Mouse (Mus musculus) mature B cell (primary cell): ENCODE data around the gene Lingo1.

Source experiments
- in situ Hi-C: fragments of 300-500 bp; cut with MboI; formaldehyde crosslinking; loops from 2 replicates; pipeline ENCODE4 v1.14.3; 2019

Gene Lingo1

GRCm38 (mm10) chr9:56727703-56728684 lies 68.3 kb downstream of the Lingo1 start:
- in situ Hi-C loops, result no loop called here

DNA sequence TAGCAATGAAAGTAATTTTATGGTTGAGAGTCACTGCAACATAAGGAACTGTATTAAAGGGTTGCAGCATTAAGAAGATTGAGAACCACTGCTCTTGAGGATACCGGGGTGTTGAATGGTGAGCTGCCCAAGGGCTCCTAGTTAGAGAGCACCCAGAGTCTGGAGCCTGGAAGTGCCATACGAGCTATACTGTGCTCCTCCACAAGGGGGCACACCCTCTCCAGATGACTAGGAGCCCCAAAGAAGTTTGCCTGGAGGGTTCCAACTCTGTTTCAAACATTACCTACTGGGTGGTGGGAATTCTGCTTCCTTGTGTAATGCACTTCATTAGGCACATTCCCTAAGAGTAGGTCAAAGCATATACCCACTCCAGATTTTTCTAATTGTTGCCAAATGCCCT lies 70.5 kb downstream of the Lingo1 start:
- in situ Hi-C loops, result no loop called here

DNA sequence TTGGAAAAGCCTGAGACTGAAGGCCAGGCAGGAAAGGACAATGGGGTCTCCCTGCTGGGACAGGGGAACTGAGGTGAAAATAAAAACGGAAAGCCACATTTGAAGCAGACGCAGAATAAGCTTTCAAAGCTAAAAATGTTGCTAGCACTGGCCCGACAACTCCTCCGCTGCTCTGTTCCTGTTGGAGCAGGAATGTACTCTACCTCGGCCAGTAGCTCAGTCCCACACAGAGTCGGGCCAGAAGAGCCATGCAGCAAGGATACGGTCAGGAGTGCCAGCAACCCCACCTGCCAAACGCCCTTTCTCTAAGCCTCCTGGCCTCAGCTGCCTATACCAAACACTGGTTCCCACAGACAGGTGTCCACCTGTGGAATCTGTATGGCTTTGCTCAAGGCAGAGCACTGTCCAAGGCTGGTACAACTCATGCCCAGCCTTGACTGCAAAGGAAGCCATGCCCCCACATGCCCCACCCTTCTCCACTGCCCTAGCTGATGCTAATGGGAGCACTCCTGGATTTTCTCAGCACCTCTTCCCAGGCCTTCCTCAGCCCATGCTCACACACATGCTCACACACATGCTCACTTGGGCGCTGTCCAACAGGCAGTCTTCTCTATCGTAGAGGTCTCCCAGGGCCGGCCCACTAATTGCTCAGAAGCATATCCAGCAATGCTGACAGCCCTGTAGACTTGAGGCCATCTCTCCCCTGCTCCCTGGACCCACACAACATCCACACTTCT lies 74.0 kb downstream of the Lingo1 start:
- in situ Hi-C loops, result no loop called here

DNA sequence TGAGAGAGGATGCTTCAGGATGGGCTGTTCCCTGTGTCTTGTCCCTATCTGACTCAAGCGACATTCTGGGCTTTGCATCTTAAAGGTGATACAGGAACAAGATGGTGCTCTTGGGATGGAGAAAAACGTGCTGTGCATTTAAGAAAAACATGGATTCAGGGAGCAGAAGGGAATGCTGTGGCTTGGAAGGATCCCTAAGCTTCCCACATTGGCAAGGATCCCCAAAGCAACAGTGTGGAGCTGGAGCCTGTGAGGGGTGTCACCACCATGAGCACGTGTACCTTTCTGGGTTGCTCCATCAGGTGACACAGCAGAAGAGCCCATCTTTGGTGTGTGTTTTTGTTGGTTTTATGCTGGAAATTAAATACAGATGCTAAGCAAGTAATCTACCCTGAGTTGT lies 77.3 kb downstream of the Lingo1 start:
- in situ Hi-C loops, result no loop called here

GRCm38 (mm10) chr9:56716565-56716964 lies 79.7 kb downstream of the Lingo1 start:
- in situ Hi-C loops, result no loop called here

DNA sequence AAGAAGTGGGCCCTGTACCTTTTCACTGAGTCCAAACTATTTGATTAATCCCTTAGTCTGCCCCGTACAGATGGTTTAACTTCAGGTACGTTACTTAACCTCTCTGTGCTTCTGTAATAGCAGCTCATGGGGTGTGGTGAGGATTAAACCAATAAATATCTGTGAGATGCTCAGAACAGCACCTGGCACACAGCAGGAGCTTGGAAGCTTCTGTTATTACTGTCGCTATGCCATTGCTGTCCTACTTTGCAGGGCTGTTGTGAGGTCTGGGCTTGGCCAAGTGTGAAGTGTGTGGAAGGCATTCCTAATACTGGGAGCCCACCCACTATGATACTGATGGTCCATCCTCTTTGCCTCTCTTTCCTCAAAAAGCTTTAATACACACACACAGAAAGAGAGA lies 80.2 kb downstream of the Lingo1 start:
- in situ Hi-C loops, result no loop called here

GRCm38 (mm10) chr9:56714391-56714790 lies 81.9 kb downstream of the Lingo1 start:
- in situ Hi-C loops, result no loop called here

DNA sequence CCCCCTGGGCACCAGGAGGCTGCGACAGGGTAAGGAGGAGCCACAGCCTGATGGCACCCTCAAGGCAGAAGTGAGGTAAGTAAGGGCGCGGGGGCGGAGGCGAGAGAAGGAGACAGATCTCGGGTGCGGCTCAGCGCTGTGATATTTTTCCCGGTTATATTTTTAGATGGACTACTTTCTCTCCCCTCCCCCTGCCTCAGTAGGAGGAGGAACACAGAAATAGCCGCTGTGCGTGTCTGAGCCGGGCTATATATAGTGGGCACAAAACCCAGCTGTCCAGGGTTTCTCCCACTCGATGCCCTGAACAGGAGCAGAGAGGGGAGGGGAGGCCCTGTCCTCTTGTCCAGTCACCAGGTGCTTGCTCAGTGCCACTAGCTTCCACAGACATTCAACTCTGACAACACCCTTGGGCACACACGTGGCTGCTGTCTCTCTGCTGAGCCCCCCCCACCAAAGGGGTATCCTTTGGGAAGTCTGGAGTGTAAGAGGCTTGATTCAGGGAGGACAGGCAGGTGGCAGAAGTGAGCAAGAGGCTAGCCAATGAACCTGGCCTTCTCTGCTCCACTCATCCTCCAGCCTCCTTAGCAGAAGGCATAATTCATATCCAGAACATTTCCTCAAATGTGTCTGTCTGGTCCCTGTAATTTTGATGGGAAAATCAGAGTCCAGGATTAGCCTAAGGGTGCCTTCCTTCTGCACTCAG lies 83.5 kb downstream of the Lingo1 start:
- in situ Hi-C loops, result no loop called here

DNA sequence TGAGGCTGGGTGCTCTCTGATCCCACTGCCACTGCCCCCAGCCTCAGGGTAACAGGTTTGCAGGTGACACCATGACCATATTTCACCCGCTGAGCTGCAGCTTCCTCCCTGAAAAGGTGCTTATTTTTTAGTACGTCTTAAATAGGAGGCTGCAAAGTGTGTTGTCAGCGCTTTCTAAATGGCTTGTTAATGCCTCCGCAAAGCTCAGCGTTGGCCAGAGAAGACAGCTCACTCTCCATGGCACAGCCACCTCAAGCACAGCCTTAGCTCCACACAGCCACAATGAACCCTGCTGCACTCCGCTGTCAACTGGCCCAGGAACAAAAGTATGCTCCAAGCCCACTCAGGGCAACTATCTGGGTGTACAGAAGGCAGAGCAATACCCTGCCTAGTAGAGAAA lies 85.3 kb downstream of the Lingo1 start:
- in situ Hi-C loops, result no loop called here

DNA sequence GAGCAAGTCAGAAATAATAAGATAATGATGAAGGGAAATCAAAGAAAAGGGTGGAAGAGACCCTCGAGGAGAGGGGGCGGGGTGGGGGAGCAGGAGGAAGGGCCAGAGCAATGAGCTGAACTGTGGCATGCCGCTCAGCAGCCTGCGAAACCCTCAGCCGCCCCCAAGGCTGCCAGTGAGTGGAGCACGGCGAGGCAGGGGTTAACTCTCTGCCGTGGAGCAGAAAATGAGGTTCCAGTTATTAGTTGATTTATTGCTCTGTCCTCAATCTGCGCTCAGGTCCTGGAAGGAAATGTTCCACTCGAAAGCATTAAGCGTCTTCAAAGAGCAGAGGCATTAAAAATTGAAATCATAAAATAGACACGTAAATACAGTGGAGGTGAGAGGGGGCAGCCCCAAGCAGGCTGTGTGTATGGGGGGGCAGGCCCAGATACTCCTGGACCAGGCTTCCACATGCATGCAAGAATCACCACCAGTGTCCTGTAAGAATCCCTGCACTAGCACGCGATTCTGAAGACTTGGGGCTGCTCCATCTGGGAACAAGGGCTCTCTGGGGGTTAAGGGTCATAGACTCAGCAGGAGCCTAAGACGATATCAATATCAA lies 89.7 kb downstream of the Lingo1 start:
- in situ Hi-C loops, result no loop called here

GRCm38 (mm10) chr9:56701394-56701793 lies 94.9 kb downstream of the Lingo1 start:
- in situ Hi-C loops, result no loop called here

DNA sequence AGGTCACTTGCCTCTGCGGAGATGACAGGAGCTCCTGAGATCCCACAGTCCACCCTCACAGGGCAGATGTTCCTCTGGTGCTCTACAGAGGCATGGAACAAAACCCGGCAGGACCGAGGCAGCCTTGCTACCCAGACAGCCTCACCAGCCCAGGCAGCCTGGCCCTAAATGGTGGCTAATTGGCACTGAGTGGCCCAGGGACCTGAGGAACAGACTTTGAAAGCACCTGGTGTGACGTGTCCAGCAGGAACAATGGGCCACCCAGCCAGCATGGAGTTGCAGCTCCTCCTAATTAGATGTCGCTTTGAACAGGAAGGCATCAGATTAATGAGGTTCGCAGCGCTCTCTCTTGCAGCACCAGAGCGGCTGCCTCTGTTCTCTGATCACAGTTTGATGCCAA lies 95.4 kb downstream of the Lingo1 start:
- in situ Hi-C loops, result no loop called here

DNA sequence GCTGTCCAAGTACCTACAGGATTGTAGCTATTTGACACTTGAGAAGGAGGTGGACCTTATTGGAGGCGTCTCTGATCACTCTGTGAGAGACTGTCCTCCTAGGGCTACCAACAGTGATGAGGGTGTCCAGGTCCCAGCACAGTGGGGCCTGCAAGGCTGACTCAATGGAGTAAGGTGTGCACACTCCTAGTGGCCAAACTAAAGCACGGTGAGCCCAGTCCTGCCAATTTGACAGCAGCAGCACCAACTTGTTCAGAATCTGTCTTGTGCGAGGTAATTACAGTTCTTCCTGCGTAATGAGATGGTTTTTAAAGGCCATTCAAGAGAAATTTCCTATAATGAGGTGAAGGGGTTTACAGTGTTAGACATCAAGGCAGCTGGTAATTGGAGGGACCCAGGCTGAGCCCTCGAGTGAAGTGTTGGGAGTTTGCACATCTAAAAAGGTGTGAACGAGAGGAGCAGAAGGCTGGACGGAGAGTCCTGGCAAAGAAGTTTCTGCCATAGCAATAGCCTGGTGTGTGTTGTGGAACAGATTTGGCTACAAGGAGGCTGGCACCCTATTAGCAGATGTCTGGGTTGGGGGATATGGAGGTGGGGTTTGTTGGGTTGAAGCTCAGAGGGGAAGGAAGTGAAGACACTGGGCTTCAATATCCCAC lies 97.4 kb downstream of the Lingo1 start:
- in situ Hi-C loops, result no loop called here

DNA sequence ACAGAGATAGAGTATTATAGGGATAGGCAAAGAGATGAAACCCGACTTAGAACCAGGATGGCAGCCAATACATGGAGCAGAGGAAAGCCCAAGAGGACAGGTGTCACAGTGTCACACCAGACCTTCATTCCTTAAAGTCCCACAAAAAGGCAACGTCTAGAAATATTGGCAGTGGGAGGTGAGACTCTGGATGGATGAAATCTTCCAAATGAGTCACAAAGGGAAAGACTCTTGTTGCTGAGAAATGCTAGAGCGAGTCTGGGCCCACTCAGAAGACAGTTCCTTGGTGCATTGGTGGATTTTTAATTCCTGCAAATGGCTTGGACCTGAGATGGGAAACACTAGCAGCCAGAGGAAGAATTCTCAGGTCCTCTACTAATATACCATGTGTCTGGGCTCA lies 102.2 kb downstream of the Lingo1 start:
- in situ Hi-C loops, result no loop called here

DNA sequence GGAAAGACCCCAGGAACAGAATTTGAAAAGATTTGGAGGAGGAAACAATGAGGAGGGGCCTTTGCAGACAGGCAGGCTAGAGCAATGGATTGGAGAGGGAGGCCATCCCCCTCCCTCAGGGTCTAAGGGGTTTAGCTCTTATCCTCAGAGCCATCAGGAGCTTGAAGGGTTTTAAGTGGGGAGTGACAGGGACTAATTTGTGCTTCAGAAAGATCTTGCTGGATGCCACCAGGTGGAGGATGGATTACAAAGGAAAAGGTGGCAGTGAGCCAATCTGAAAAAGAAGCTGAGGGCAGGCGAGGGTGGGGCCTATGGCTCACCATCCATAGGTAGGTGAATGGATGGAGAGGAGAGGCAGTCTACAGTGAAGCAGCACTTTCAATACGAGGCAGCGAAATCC lies 105.0 kb downstream of the Lingo1 start:
- in situ Hi-C loops, result no loop called here

DNA sequence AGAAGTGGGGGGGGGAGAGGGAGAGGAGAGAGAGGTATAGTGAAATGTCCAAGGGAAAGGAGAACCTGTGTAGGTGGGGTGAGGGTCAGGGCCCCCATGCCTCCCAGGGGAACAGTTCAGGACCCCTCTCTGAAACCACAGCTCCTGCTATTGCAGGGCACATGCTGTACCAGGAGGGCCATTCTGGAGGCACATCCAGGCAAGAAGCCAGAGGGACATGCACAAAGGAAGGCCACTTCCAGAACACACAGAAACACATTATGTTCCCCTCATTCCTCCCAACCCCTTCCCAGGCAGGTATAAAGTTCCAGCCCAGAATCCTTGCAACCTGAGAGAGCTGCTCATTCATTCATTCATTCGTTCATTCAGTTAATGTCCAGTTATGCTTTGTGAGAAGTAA lies 105.6 kb downstream of the Lingo1 start:
- in situ Hi-C loops, result no loop called here

DNA sequence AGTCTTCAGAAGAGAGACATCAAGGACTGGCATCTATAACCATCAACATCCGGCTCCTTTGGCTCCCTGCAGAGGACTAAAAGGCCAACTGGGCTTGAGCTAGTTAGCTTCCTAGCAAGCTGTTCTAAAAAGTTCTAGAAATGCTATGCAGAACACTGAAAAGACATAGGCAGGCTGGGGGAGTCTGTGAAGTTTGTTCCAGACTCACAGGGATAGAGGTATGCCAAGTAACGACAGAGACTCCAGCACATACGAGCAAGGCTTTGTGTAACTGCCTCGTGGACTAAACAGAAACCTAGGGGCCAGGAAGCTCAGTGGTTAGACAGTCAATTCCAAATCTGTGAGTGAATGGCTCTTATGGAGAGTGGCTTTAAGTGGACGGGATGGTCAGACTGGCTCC lies 108.8 kb downstream of the Lingo1 start:
- in situ Hi-C loops, result no loop called here

GRCm38 (mm10) chr9:56687145-56687477 lies 109.2 kb downstream of the Lingo1 start:
- in situ Hi-C loops, result no loop called here

GRCm38 (mm10) chr9:56686339-56687144 lies 109.7 kb downstream of the Lingo1 start:
- in situ Hi-C loops, result no loop called here

DNA sequence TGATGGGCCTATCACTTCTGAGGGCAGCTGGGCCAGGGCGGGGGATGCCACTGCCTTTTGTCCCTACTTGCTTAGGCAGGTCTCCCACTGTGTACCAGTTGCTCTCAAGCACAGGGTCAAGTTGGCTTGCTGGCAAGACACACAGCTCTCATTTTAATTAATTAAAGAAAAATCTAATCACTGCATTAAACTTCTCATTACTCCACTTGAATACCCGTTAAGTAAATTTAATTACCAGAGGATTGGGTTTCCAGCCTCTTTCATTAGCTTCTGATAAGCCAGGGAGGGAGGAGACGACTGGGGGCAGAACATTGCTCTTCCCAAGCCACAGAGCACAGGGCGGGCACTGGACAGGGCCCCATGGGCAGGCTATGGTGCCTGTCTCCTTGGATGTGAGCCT lies 113.4 kb downstream of the Lingo1 start:
- in situ Hi-C loops, result no loop called here

DNA sequence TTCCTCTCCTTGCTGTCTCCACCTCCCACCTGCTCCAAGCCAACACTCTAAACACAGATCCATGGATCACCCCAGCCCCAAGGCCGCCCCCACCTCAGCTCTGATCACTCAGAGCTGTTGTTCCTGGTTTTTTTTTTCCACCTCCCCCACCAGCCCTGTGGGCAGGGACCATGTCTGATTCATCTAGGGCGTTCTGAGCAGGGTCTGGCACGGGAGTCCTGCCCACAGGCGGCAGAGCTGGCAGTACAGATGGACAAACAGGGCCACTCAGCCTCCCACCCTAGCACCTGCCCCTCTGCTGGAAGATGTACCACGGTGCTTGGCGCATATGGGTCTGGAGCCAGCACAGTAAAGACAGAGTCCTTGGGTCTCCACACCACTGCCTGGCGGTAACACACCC lies 114.3 kb downstream of the Lingo1 start:
- in situ Hi-C loops, result no loop called here
